18 mouse cellular contexts compared by ENCODE assay signal in the genomic region with DNA sequence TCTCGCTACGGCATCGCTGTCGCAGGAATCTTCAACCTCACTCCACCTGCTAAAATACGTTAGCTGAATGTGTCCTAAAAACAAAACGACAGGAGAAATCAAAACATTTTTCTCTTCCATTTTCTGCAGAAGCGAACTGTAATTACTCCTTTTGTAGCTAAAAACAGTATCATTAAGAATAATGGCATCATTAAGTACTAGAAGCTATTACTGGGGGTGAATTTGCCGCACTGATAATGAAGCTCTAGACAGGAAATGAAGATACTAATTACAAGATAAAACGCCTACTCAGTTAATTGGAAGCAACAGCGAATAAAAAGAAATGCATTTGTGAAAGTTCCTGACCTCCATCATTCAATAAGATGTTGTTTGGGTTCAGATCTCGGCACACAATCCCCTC.
"Had no signal": no experiment of that assay in that cellular context is flagged by ENCODE, and none has a peak within 500 bp of the region (broad histone marks: within the 10 kb centered on the region; RNA-seq: fewer than 3 reads in every experiment).

No protein-coding gene starts in this region.

- H3K27me3 ChIP-seq: lung, embryonic 15.5 days; megakaryocyte, embryonic 14.5 days; midbrain, embryonic 13.5 days; midbrain, embryonic 15.5 days; neural tube, embryonic 12.5 days; stomach, embryonic 15.5 days had no signal

- H3K27ac ChIP-seq: lung, embryonic 15.5 days; macrophage; midbrain, embryonic 13.5 days; midbrain, embryonic 15.5 days; neural tube, embryonic 12.5 days; stomach, embryonic 15.5 days; stomach, postnatal 0 days had no signal

- ATAC-seq: liver, postnatal 0 days; lung, postnatal 0 days; midbrain, embryonic 13.5 days; midbrain, embryonic 15.5 days had no signal

- H3K4me2 ChIP-seq: lung, embryonic 15.5 days; midbrain, embryonic 11.5 days; midbrain, embryonic 13.5 days; midbrain, embryonic 15.5 days; neural tube, embryonic 12.5 days; stomach, embryonic 15.5 days had no signal

- H3K9me3 ChIP-seq: lung, embryonic 15.5 days; midbrain, embryonic 13.5 days; midbrain, embryonic 15.5 days; neural tube, embryonic 12.5 days; stomach, embryonic 15.5 days had no signal

- H3K4me3 ChIP-seq: lung, embryonic 15.5 days; megakaryocyte, embryonic 14.5 days; midbrain, embryonic 13.5 days; midbrain, embryonic 15.5 days; neural tube, embryonic 12.5 days; stomach, embryonic 15.5 days had no signal

- H3K4me1 ChIP-seq: megakaryocyte, embryonic 14.5 days; stomach, embryonic 15.5 days had no signal

- DNase-seq: liver, postnatal 0 days; lung, adult 2 months; lung, postnatal 14 days; lung, postnatal 36 days; right cerebral cortex, postnatal 14 days; thymus, adult 2 months; thymus, postnatal 25 days; thymus, postnatal 4 days had no signal

- H3K9ac ChIP-seq: liver, postnatal 0 days; lung, embryonic 15.5 days; midbrain, embryonic 13.5 days; midbrain, embryonic 15.5 days; neural tube, embryonic 12.5 days; stomach, embryonic 15.5 days had no signal
